Comparison of ENCODE assay signal across 9 mouse cellular contexts in the genomic region with DNA sequence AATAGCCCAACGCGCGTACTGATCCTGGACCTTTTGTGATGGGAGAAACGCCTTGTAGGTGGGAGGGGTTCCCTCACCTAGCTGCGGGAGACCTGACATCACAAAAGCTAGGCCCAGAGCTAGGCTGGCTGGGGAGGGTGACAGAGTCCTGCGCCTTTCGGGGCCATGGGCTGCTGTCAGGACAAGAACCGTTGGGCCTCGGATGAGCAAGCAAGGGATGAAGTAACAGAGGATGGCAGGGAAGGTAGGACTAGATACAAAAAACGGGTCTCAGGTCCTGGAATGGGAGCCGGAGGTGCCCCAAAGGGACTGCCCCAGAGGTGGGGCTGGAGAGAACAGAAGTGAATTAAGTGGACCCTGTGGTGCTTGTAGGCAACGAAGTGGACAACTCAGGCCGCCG. TPM values are rescaled to one million over a fixed set of nuclear protein-coding genes. Genes with fewer than 3 reads are reported as not detected.
DNase-seq lines count a peak whose midpoint lies in the region; ATAC-seq and TF ChIP-seq lines count a peak whose summit lies in the region.
"Had no signal": no experiment of that assay in that cellular context is flagged by ENCODE, and none has a peak within 500 bp of the region (broad histone marks: within the 10 kb centered on the region; RNA-seq: fewer than 3 reads in every experiment).

A gene (plus strand): TSS at position 116 of the 400 bp plus-strand sequence.

- WGBS in forebrain, embryonic 12.5 days = 68% methylated on average over 14 of the region's 14 CpGs
- WGBS in limb, embryonic 14.5 days = 64% methylated on average over 14 of the region's 14 CpGs
- WGBS in stomach, embryonic 15.5 days = 63% methylated on average over 14 of the region's 14 CpGs

- H3K4me1 ChIP-seq in erythroblast, embryonic 14.5 days (ENCODE audit: control insufficient read depth) = peaks cover 50% of the 10 kb centered on the region
- H3K4me1 ChIP-seq in CH12.LX (ENCODE audit: control insufficient read depth in 1 of 2, insufficient read depth in 2 of 2) = peaks cover 11 to 41% of the 10 kb centered on the region in 2 experiments
- H3K4me1 ChIP-seq in forebrain, embryonic 12.5 days = peaks cover 33% of the 10 kb centered on the region
- H3K4me1 ChIP-seq in limb, embryonic 14.5 days (ENCODE audit: control insufficient read depth, insufficient read depth, low read length) = peaks cover 19% of the 10 kb centered on the region
- peaks cover 23% of the 10 kb centered on the region for H3K4me1 ChIP-seq in stomach, embryonic 15.5 days

- peak within 1 kb of the TSS; percentile 6; the same call in 1 of the 2 replicates for H3K4me2 ChIP-seq in CH12.LX (ENCODE audit: insufficient read depth, low read depth, poor library complexity, severe bottlenecking)
- peak within 1 kb of the TSS; percentile 92 for H3K4me2 ChIP-seq in forebrain, embryonic 12.5 days
- H3K4me2 ChIP-seq in limb, embryonic 14.5 days (replicated peaks; ENCODE audit: low read depth, low read length, severe bottlenecking) = peak within 1 kb of the TSS; percentile 61
- peak within 1 kb of the TSS; percentile 48 for H3K4me2 ChIP-seq in stomach, embryonic 15.5 days

- H3K4me3 ChIP-seq in erythroblast, embryonic 14.5 days (replicated peaks) = peak within 1 kb of the TSS; percentile 82
- H3K4me3 ChIP-seq in CH12.LX (replicated peaks in 1 of 3; ENCODE audit: low read depth in 2 of 3, low read length in 2 of 3, poor library complexity in 1 of 3) = peak within 1 kb of the TSS; percentile 68 to 77 (median 75)
- H3K4me3 ChIP-seq in forebrain, embryonic 12.5 days (replicated peaks) = peak within 1 kb of the TSS; percentile 79
- peak within 1 kb of the TSS; percentile 96 for H3K4me3 ChIP-seq in limb, embryonic 14.5 days (replicated peaks; ENCODE audit: low read length)
- H3K4me3 ChIP-seq in stomach, embryonic 15.5 days (replicated peaks) = peak within 1 kb of the TSS; percentile 98

- peaks cover 41% of the 10 kb centered on the region for H3K79me2 ChIP-seq in CH12.LX (replicated peaks; ENCODE audit: control insufficient read depth, extremely low read depth, insufficient read depth, poor library complexity, severe bottlenecking)

- dilution Hi-C loops in CH12.LX (cut with MboI; ENCODE audit: extremely low pct_ligation_motif_present, extremely low pct_unique_long_range_greater_than_20kb, low sequenced_read_pairs) = no loop called here

- DNase-seq in CH12.LX (ENCODE audit: extremely low read depth) = no peak
- no peak for DNase-seq in limb, embryonic 14.5 days (ENCODE audit: low spot score)
- no peak for DNase-seq in adipocyte (ENCODE audit: low spot score)
- no peak for DNase-seq in right cerebral cortex, postnatal 4 days

- TF ChIP-seq CTCF in CH12.LX (conservative IDR thresholded peaks at IDR 0.05 in 1 of 2, IDR thresholded peaks at IDR 0.05 in 1 of 2; ENCODE audit: low read depth in 2 of 2, low read length in 2 of 2) = no peak

- no peak for TF ChIP-seq RAD21 in CH12.LX (IDR thresholded peaks at IDR 0.05; ENCODE audit: low read depth, low read length)

- TF ChIP-seq EP300 in CH12.LX (IDR thresholded peaks at IDR 0.05; ENCODE audit: low read length) = no peak

- H3K27me3 ChIP-seq in erythroblast, embryonic 14.5 days (ENCODE audit: control insufficient read depth) = no peaks in the 10 kb centered on the region
- no peaks in the 10 kb centered on the region for H3K27me3 ChIP-seq in CH12.LX (replicated peaks)
- no peaks in the 10 kb centered on the region for H3K27me3 ChIP-seq in forebrain, embryonic 12.5 days
- H3K27me3 ChIP-seq in limb, embryonic 14.5 days (ENCODE audit: control insufficient read depth, insufficient read depth, low read length) = no peaks in the 10 kb centered on the region
- no peaks in the 10 kb centered on the region for H3K27me3 ChIP-seq in stomach, embryonic 15.5 days (replicated peaks)

- no peak for ATAC-seq in erythroblast, adult 5-6 weeks (replicated peaks; ENCODE audit: low FRiP score, poor library complexity, severe bottlenecking)
- no peak for ATAC-seq in forebrain, embryonic 12.5 days (ENCODE audit: low FRiP score)
- ATAC-seq in limb, embryonic 14.5 days (ENCODE audit: low FRiP score, low read depth) = no peak
- ATAC-seq in stomach, embryonic 15.5 days (ENCODE audit: insufficient read depth, low FRiP score, low read depth) = no peak

- in situ Hi-C loops in CH12.LX (cut with MboI; ENCODE audit: low pct_ligation_motif_present, low pct_unique_long_range_greater_than_20kb, low sequenced_read_pairs) = loop anchor here (25.0 kb wide), 1 partner anchor 372 kb away; no protein-coding TSS in a partner anchor

- peak within 1 kb of the TSS; percentile 91 for H3K27ac ChIP-seq in CH12.LX (ENCODE audit: insufficient read depth, low read depth)
- H3K27ac ChIP-seq in forebrain, embryonic 12.5 days = peak within 1 kb of the TSS; percentile 90
- H3K27ac ChIP-seq in limb, embryonic 14.5 days (replicated peaks; ENCODE audit: low read depth, low read length) = peak within 1 kb of the TSS; percentile 97
- H3K27ac ChIP-seq in stomach, embryonic 15.5 days = peak within 1 kb of the TSS; percentile 98

- peak within 1 kb of the TSS; percentile 79 for H3K9ac ChIP-seq in CH12.LX (ENCODE audit: insufficient read depth, low read depth)
- peak within 1 kb of the TSS; percentile 88 for H3K9ac ChIP-seq in forebrain, embryonic 12.5 days
- peak within 1 kb of the TSS; percentile 88 for H3K9ac ChIP-seq in limb, embryonic 14.5 days (ENCODE audit: low read depth, low read length, severe bottlenecking)
- H3K9ac ChIP-seq in stomach, embryonic 15.5 days = peak within 1 kb of the TSS; percentile 77; the same call in 1 of the 2 replicates

- TF ChIP-seq POLR2A in CH12.LX (IDR thresholded peaks at IDR 0.05; ENCODE audit: low read depth, low read length) = no peak
- TF ChIP-seq POLR2A in limb, embryonic 14.5 days (IDR thresholded peaks at IDR 0.05; ENCODE audit: borderline replicate concordance, extremely low read depth, insufficient read depth, insufficient read length) = no peak

- H3K36me3 ChIP-seq in erythroblast, embryonic 14.5 days (ENCODE audit: control insufficient read depth) = peaks cover 73% of the 10 kb centered on the region
- H3K36me3 ChIP-seq in CH12.LX (replicated peaks in 1 of 2; ENCODE audit: control insufficient read depth in 1 of 2, insufficient read depth in 1 of 2, low read length in 1 of 2) = peaks cover 50 to 71% of the 10 kb centered on the region in 2 experiments
- peaks cover 62% of the 10 kb centered on the region for H3K36me3 ChIP-seq in forebrain, embryonic 12.5 days (replicated peaks)
- peaks cover 65% of the 10 kb centered on the region for H3K36me3 ChIP-seq in limb, embryonic 14.5 days (ENCODE audit: control insufficient read depth, insufficient read depth, low read length)
- peaks cover 32% of the 10 kb centered on the region for H3K36me3 ChIP-seq in stomach, embryonic 15.5 days

- no peaks in the 10 kb centered on the region for H3K9me3 ChIP-seq in erythroblast, embryonic 14.5 days (ENCODE audit: control insufficient read depth, low read length)
- no peaks in the 10 kb centered on the region for H3K9me3 ChIP-seq in CH12.LX (replicated peaks; ENCODE audit: low read length)
- no peaks in the 10 kb centered on the region for H3K9me3 ChIP-seq in forebrain, embryonic 12.5 days
- H3K9me3 ChIP-seq in limb, embryonic 14.5 days (ENCODE audit: control insufficient read depth, low read length) = no peaks in the 10 kb centered on the region
- no peaks in the 10 kb centered on the region for H3K9me3 ChIP-seq in stomach, embryonic 15.5 days

TF ChIP-seq in CH12.LX, 34 proteins besides CTCF, POLR2A, EP300 and RAD21:
- TF ChIP-seq PAX5 (IDR thresholded peaks at IDR 0.05; ENCODE audit: low read length) (no peak), SIN3A (IDR thresholded peaks at IDR 0.05; ENCODE audit: low read length) (no peak), GABPA (IDR thresholded peaks at IDR 0.05; ENCODE audit: insufficient replicate concordance, low read depth, low read length) (no peak)

RNA-seq across cellular contexts. Expression of the gene that starts here (rescaled TPM):
- not detected in 2 replicates for polyA plus RNA-seq in erythroblast, embryonic 14.5 days (2012)
- not detected in 2 replicates for total RNA-seq in erythroblast, adult 5-6 weeks (2015; ENCODE audit: low replicate concordance)
- total RNA-seq in erythroblast, adult 5-6 weeks (2017; ENCODE audit: low replicate concordance) = not detected in 2 replicates
- total RNA-seq in CH12.LX (2012; rRNA removed) (3.8 and 4.8 TPM in 2 replicates), CH12.LX (2014; rRNA removed) (1.0 and 2.4 TPM in 2 replicates)
- 3.1 and 4.3 TPM in 2 replicates for polyA plus RNA-seq in CH12.LX (2012; ENCODE audit: insufficient read length, low read depth)
- 2.8 and 3.7 TPM in 2 replicates for polyA plus RNA-seq in forebrain, embryonic 12.5 days (2016; fragmentation: Nextera tagmentation; extraction: Ambion mirVana)
- 1.6 and 3.2 TPM in 2 replicates for polyA plus RNA-seq in limb, embryonic 14.5 days (2012; rRNA removed)
- polyA plus RNA-seq in limb, embryonic 14.5 days (2014; fragmentation: Nextera tagmentation; extraction: Ambion mirVana) = 1.6 and 2.1 TPM in 2 replicates
- 1.4 and 1.7 TPM in 2 replicates for polyA plus RNA-seq in stomach, embryonic 15.5 days (2015; fragmentation: Nextera tagmentation; extraction: Ambion mirVana)
- total RNA-seq: heart, postnatal 36 days had no signal

Comparison
In these comparisons a context has a peak if more than half of its experiments do, and no peak if none do; other contexts are left out.
1. H3K4me2 ChIP-seq: peak in every context shown above with its lines; median percentile 92 in forebrain, embryonic 12.5 days; 61 in limb, embryonic 14.5 days; 48 in stomach, embryonic 15.5 days; 6 in CH12.LX.